Mouse (Mus musculus) neural tube, embryonic 15.5 days (tissue): ENCODE results near the gene Sprr2k. TPM values are rescaled to one million over a fixed set of nuclear protein-coding genes. Genes with fewer than 3 reads are reported as not detected.

Experiments used
- ATAC-seq: fragments of 200-750 bp; cut with Nextera tagmentation; 2 replicates; pipeline ENCODE4 v1.8.0; 2017; ENCODE audit warnings: mild to moderate bottlenecking, moderate TSS enrichment, moderate library complexity; ENCODE audit not compliant: low FRiP score
- H3K27ac ChIP-seq: fragments of 300-500 bp; sonication (generic); replicated peaks from 2 replicates; pipeline ENCODE4 v1.5.1; 2015; ENCODE audit warnings: mild to moderate bottlenecking, inconsistent platforms
- H3K27me3 ChIP-seq: fragments of 300-500 bp; sonication (generic); replicated peaks from 2 replicates; pipeline ENCODE4 v1.6.1; 2015; ENCODE audit warnings: inconsistent platforms
- H3K36me3 ChIP-seq: fragments of 300-500 bp; sonication (generic); 2 replicates; pipeline ENCODE4 v1.6.1; 2015; ENCODE audit warnings: inconsistent platforms
- H3K4me1 ChIP-seq: fragments of 300-500 bp; sonication (generic); 2 replicates; pipeline ENCODE4 v1.6.1; 2015; ENCODE audit warnings: inconsistent platforms
- H3K4me2 ChIP-seq: fragments of 300-500 bp; sonication (generic); 2 replicates; pipeline ENCODE4 v1.6.1; 2015; ENCODE audit warnings: inconsistent platforms, mild to moderate bottlenecking, moderate library complexity
- H3K4me3 ChIP-seq: fragments of 300-500 bp; sonication (generic); replicated peaks from 2 replicates; pipeline ENCODE4 v1.5.1; 2015; ENCODE audit warnings: mild to moderate bottlenecking, inconsistent platforms
- H3K9ac ChIP-seq: fragments of 300-500 bp; sonication (generic); replicated peaks from 2 replicates; pipeline ENCODE4 v1.6.1; 2015; ENCODE audit warnings: mild to moderate bottlenecking, inconsistent platforms
- H3K9me3 ChIP-seq: fragments of 300-500 bp; sonication (generic); replicated peaks from 2 replicates; pipeline ENCODE4 v1.6.1; 2016; ENCODE audit warnings: inconsistent platforms
- WGBS: fragments of 180-500 bp; shearing (Covaris S2); methylation state at CpG from one replicate; pipeline ENCODE4 v1.1.7; 2015; ENCODE audit warnings: mixed read lengths; 5-methylcytosine and 5-hydroxymethylcytosine counted together
- polyA plus RNA-seq: library from polyadenylated mRNA; unstranded; fragments of >200 nt; fragmentation: Nextera tagmentation; extraction: Ambion mirVana; gene quantifications from 2 replicates; pipeline ENCODE4 v1.2.1, GENCODE M21; 2015

The Sprr2k gene
- polyA plus RNA-seq: not detected in 2 replicates

GRCm38 (mm10) chr3:92432282-92432681 is at the start of gene Sprr2k:
Gene Sprr2k, plus strand, starts transcription at chr3:92432582.
- Histone ChIP-seq H3K4me2 (no peak within 1 kb of the TSS), H3K4me1 (no peaks in the 10 kb centered on the region), H3K27ac (no peak within 1 kb of the TSS), H3K4me3 (no peak within 1 kb of the TSS), H3K9ac (no peak within 1 kb of the TSS), H3K36me3 (no peaks in the 10 kb centered on the region), H3K9me3 (no peaks in the 10 kb centered on the region), H3K27me3 (no peaks in the 10 kb centered on the region)
- no peak for ATAC-seq
- 83% methylated on average over 2 of the region's 2 CpGs for WGBS

GRCm38 (mm10) chr3:92385385-92385784 is 47.0 kb upstream of the Sprr2k start, which contains the start of gene Sprr2h:
Gene Sprr2h, plus strand, starts transcription at chr3:92385685.
- Histone ChIP-seq H3K4me2 (no peak within 1 kb of the TSS), H3K4me3 (no peak within 1 kb of the TSS), H3K27ac (no peak within 1 kb of the TSS), H3K27me3 (no peaks in the 10 kb centered on the region), H3K36me3 (no peaks in the 10 kb centered on the region), H3K9ac (no peak within 1 kb of the TSS), H3K4me1 (no peaks in the 10 kb centered on the region), H3K9me3 (no peaks in the 10 kb centered on the region)
- 85% methylated on average over 1 of the region's 1 CpGs for WGBS
- ATAC-seq: no peak

GRCm38 (mm10) chr3:92394301-92394700 is 38.1 kb upstream of the Sprr2k start:
- Histone ChIP-seq H3K9ac (no peak overlapping the region), H3K27me3 (no peaks in the 10 kb centered on the region), H3K36me3 (no peaks in the 10 kb centered on the region), H3K4me2 (no peak overlapping the region), H3K4me1 (no peaks in the 10 kb centered on the region), H3K27ac (no peak overlapping the region), H3K9me3 (no peaks in the 10 kb centered on the region), H3K4me3 (no peak overlapping the region)
- no peak for ATAC-seq
- 68% methylated on average over 1 of the region's 1 CpGs for WGBS

- ATAC-seq: no peak
- H3K9me3 ChIP-seq: no peaks in the 10 kb centered on the region
- no peak within 1 kb of the TSS for H3K27ac ChIP-seq
- WGBS: 96% methylated on average over 2 of the region's 2 CpGs
- H3K36me3 ChIP-seq: no peaks in the 10 kb centered on the region
- no peaks in the 10 kb centered on the region for H3K4me1 ChIP-seq
- no peak within 1 kb of the TSS for H3K4me2 ChIP-seq
- H3K27me3 ChIP-seq: no peaks in the 10 kb centered on the region
- H3K4me3 ChIP-seq: no peak within 1 kb of the TSS
- no peak within 1 kb of the TSS for H3K9ac ChIP-seq
Measured at GRCm38 (mm10) chr3:92407691-92408090, 24.7 kb upstream of the Sprr2k start, which contains the start of gene Sprr2i. Gene Sprr2i, plus strand, starts transcription at chr3:92407991.

- H3K27me3 ChIP-seq: no peaks in the 10 kb centered on the region
Measured at GRCm38 (mm10) chr3:92417782-92418181, 14.6 kb upstream of the Sprr2k start, which contains the start of gene Sprr2j-ps. Gene Sprr2j-ps, plus strand, starts transcription at chr3:92418082.

GRCm38 (mm10) chr3:92429323-92429722 is 3.1 kb upstream of the Sprr2k start, which contains the start of gene Gm9774:
Gene Gm9774, minus strand, starts transcription at chr3:92429423.
- Histone ChIP-seq H3K27ac (no peak within 1 kb of the TSS), H3K27me3 (no peaks in the 10 kb centered on the region), H3K9ac (no peak within 1 kb of the TSS), H3K4me3 (no peak within 1 kb of the TSS), H3K9me3 (no peaks in the 10 kb centered on the region), H3K4me1 (no peaks in the 10 kb centered on the region), H3K36me3 (no peaks in the 10 kb centered on the region), H3K4me2 (no peak within 1 kb of the TSS)
- 92% methylated on average over 6 of the region's 6 CpGs for WGBS
- no peak for ATAC-seq

More at GRCm38 (mm10) chr3:92417782-92418181, 14.6 kb upstream of the Sprr2k start, which contains the start of gene Sprr2j-ps:
- Histone ChIP-seq H3K27ac (no peak within 1 kb of the TSS), H3K9ac (no peak within 1 kb of the TSS), H3K9me3 (no peaks in the 10 kb centered on the region), H3K36me3 (no peaks in the 10 kb centered on the region), H3K4me3 (no peak within 1 kb of the TSS), H3K4me1 (no peaks in the 10 kb centered on the region), H3K4me2 (no peak within 1 kb of the TSS)
- WGBS: 91% methylated on average over 2 of the region's 2 CpGs
- ATAC-seq: no peak

- Histone ChIP-seq H3K4me2 (no peak within 1 kb of the TSS), H3K36me3 (no peaks in the 10 kb centered on the region), H3K4me1 (no peaks in the 10 kb centered on the region), H3K27me3 (no peaks in the 10 kb centered on the region), H3K9ac (no peak within 1 kb of the TSS), H3K4me3 (no peak within 1 kb of the TSS), H3K27ac (no peak within 1 kb of the TSS), H3K9me3 (no peaks in the 10 kb centered on the region)
- ATAC-seq: no peak
- 91% methylated on average over 3 of the region's 3 CpGs for WGBS
Measured at GRCm38 (mm10) chr3:92438689-92439088, 6.3 kb downstream of the Sprr2k start, which contains the start of gene Sprr1b. Gene Sprr1b, minus strand, starts transcription at chr3:92438789.

- H3K27me3 ChIP-seq: no peaks in the 10 kb centered on the region
- H3K9me3 ChIP-seq: no peaks in the 10 kb centered on the region
- H3K27ac ChIP-seq: no peak overlapping the region
- H3K36me3 ChIP-seq: no peaks in the 10 kb centered on the region
- no peaks in the 10 kb centered on the region for H3K4me1 ChIP-seq
- no peak overlapping the region for H3K9ac ChIP-seq
- no peak for ATAC-seq
- 86% methylated on average over 3 of the region's 3 CpGs for WGBS
- H3K4me2 ChIP-seq: no peak overlapping the region
- H3K4me3 ChIP-seq: no peak overlapping the region
Measured at GRCm38 (mm10) chr3:92440177-92440576, 7.8 kb downstream of the Sprr2k start.

GRCm38 (mm10) chr3:92455151-92455550 is 22.8 kb downstream of the Sprr2k start:
- Histone ChIP-seq H3K4me3 (no peak overlapping the region), H3K4me2 (no peak overlapping the region), H3K4me1 (no peaks in the 10 kb centered on the region), H3K27ac (no peak overlapping the region), H3K36me3 (no peaks in the 10 kb centered on the region), H3K27me3 (no peaks in the 10 kb centered on the region), H3K9me3 (no peaks in the 10 kb centered on the region), H3K9ac (no peak overlapping the region)
- ATAC-seq: no peak
- whole genome bisulfite sequencing: 90% methylated on average over 5 of the region's 5 CpGs

GRCm38 (mm10) chr3:92458620-92459019 is 26.2 kb downstream of the Sprr2k start, which contains the start of gene Sprr3:
Gene Sprr3, minus strand, starts transcription at chr3:92458720.
- Histone ChIP-seq H3K9ac (no peak within 1 kb of the TSS), H3K4me2 (no peak within 1 kb of the TSS), H3K27ac (no peak within 1 kb of the TSS), H3K9me3 (no peaks in the 10 kb centered on the region), H3K4me3 (no peak within 1 kb of the TSS), H3K36me3 (no peaks in the 10 kb centered on the region), H3K4me1 (no peaks in the 10 kb centered on the region), H3K27me3 (no peaks in the 10 kb centered on the region)
- no peak for ATAC-seq
- 83% methylated on average over 2 of the region's 2 CpGs for WGBS

- Histone ChIP-seq H3K9ac (no peak overlapping the region), H3K27ac (no peak overlapping the region), H3K9me3 (no peaks in the 10 kb centered on the region), H3K27me3 (no peaks in the 10 kb centered on the region), H3K4me1 (no peaks in the 10 kb centered on the region), H3K4me3 (no peak overlapping the region), H3K4me2 (no peak overlapping the region), H3K36me3 (no peaks in the 10 kb centered on the region)
- 86% methylated on average over 1 of the region's 1 CpGs for WGBS
- no peak for ATAC-seq
Measured at GRCm38 (mm10) chr3:92466576-92466975, 34.2 kb downstream of the Sprr2k start.

GRCm38 (mm10) chr3:92467424-92467823 is 35.0 kb downstream of the Sprr2k start:
- Histone ChIP-seq H3K9me3 (no peaks in the 10 kb centered on the region), H3K4me2 (no peak overlapping the region), H3K4me3 (no peak overlapping the region), H3K27ac (no peak overlapping the region), H3K27me3 (no peaks in the 10 kb centered on the region), H3K4me1 (no peaks in the 10 kb centered on the region), H3K9ac (no peak overlapping the region), H3K36me3 (no peaks in the 10 kb centered on the region)
- no peak for ATAC-seq
